Mouse (Mus musculus) frontal cortex, postnatal 14 days (tissue): ENCODE measurements around the gene Kat6b.
"Not testable (repeated sequence)": the region's sequence is repeated elsewhere in the genome, so short reads cannot be mapped to it uniquely, and the experiment has no call there.

Source experiments
- DNase-seq, 2 experiments: peaks; one replicate each; pipeline ENCODE4 v3.0.0; 2022; ENCODE audit warnings: low spot score in 2 of 2

Kat6b gene

DNA sequence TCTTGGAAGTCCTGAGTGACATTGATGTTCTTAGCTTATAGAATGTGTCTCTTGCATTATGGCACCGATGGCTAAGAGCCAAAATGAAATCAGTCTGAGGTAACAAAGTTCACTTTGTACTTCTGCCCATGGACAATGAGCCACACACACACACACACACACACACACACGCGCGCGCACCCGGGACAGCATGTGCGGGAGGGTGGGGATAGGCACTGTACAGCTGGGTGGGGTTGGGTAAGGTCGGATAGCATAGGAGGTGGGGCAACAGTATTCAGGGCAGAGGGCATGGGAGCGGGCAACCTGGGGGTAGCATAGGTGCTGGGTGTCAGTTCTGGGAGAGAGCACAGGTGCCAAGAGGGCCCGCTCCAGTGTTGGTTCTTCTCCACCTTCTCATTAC is 3.5 kb downstream of the Kat6b start:
- DNase-seq, result no peak

DNA sequence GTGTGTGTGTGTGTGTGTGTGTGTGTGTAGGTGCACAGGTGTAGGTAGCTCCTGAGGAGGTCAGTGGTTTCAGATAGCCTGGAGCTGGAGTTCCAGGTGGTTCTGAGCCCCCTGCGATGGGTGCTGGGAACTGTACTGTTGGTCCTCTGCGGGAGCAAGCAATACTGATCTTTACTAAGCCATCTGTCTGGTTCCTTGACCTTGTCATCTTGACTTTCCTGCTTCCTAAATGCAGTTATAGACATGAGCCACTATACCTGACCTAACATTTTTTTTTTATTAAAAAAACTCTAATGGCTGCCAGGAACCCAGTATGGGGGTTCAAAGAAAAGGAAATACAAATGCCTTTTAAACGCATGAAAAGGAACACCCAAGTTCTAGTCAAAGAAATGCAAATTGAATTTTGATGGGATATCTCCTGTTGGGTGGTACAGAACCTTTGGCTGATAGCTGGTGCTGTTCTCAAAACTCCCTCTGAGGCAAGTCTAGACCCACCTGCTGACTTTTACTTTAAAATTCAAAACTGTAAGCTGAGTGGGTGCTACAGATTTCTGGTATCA is 4.8 kb downstream of the Kat6b start:
- no peak for DNase-seq

DNA sequence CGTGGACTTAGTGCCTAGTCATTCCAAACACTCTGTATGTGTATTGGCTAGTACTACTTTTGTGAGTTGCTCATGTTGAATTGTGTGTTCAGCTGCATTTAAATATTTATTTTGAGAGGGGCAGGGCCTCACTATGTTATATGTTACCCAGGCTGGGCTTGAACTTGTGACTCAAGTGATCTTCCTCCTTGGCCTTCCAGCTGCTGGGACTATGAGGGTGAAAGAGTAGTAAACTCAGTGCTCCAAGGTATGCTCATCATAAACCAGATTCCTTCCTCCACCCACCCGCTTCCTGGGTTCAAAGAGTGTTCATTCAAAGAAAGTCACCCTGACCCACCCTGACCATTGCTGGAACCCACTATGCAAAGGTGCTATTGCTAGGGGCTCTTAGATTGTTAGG is 5.9 kb downstream of the Kat6b start:
- DNase-seq, result not testable (repeated sequence)

DNA sequence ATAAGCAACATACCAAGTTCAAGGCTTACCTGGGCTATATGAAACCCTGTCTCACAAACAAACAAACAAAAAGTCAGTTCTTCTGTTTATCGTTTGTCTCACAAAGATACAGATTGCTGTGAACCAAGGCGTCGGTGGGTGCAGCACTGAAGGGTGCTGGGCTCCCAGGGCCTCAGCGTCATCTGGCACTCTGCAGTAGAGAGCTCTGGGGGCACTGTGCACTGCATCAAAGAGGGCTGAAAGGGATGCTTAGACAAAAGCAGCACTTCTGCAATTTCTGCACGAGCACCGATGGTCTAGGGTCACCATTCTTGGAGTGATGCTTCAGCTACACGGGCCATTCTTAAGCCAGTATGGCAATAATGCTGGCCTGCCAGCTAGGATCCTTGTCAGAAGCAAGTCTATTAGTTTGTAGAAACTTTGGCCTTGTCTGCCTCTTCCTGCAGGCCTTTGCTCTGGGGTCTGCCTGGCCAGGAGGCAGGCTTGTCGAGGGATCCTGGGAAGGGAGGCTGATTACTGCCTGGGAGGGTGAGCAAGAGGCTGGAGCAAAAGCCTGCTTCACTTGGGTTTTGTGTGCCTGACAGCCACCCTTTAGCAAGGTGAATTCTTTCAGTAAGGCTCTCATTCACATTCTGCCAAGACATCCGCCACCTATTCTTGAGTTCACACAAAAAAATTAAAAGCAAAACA is 7.3 kb downstream of the Kat6b start:
- DNase-seq, result not testable (repeated sequence)

DNA sequence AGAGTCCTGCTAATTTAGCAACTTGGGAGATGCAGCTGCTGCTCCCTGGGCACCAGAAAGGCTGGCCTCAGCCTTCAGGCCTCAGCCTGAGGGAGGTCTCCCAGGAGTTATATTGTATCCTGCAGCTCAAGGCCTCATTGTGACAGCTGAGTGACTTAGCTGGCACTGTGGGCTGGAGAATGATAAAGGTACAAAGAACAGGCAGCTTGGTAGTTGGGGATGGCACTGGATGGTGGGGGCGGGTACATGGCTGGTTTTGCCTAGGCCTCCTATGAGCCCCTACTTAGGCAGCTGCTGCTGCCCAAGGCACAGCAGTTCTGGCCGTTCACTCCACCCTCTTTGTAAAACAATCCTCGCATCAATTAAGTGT is 7.9 kb downstream of the Kat6b start:
- no peak for DNase-seq

DNA sequence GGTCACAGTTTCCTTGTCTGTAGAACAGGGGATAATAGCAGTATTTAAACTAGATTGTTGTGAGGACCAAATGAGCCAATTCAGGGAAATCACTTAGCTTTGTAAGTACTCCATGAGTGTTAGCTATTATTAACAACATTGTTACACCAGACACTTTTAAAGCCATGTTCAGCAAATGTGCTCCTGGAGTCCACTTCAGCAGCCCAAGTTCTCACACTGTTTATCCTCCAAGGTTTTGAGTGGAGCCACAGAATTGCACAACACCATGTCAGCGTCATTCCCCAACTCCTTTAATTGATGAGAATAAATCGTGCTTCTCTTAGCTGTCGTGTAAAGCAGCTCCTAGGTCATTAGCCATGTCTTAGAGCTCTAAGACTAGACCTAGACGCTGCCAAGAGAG is 8.9 kb downstream of the Kat6b start:
- no peak for DNase-seq

DNA sequence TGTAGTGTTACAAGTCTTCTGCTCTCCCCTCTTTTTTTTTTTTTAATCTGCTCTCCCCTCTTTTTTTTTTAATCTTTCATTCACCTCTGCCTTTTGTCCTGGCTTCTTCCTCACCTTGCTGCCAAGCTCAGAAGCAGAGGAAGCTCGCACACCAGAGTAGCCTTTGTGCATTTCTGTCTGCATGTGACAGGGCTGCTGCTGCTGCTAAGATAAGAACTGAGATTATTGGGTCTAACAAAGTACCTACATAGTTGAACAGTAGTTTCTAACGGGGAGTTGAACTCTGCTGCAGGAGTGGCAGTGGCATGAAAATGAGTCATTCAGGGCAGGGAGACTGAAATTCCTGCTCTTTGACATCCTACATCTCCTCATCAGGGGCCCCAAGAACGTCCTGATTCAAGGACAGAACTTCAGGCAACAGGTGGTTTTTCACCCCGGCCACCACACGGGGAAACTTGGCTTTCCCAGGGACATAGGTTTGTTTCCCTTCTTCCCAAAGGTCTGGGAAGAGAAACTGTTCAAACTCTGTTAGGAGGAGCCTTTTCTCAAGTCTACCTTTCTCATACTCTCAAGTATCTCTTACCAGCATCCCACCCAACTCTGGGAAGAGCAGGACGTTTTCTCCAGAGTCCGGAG is 17.2 kb downstream of the Kat6b start:
- no peak for DNase-seq

DNA sequence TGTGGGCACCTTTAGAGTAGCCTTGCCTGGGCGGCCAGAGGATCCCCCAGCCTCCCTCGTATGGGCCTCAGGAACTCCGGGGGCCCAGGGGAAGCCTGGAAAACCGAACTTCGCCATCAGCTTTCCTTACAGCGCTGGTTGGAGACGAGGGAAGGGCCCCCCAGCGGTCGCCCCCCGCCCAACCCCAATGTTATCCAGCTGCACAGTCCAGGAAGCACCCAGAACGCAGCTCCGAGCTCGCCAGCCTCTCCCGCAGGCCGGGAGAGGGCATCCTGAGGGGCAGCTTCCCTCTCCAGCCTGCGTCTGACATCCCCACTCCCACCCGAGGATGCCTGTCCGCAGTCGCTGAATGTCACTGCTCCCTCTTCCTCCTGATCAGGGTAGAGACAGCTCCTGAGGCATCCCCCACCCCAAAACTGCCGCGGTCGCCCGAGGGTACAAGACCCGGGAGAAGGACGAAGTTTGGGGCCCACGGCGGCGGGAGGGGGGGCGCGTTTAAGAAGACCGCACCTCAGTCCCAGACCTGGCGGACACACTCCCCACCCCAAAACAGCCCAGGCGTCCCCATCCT is 17.9 kb downstream of the Kat6b start:
- DNase-seq, result peak; percentile 45 to 50

DNA sequence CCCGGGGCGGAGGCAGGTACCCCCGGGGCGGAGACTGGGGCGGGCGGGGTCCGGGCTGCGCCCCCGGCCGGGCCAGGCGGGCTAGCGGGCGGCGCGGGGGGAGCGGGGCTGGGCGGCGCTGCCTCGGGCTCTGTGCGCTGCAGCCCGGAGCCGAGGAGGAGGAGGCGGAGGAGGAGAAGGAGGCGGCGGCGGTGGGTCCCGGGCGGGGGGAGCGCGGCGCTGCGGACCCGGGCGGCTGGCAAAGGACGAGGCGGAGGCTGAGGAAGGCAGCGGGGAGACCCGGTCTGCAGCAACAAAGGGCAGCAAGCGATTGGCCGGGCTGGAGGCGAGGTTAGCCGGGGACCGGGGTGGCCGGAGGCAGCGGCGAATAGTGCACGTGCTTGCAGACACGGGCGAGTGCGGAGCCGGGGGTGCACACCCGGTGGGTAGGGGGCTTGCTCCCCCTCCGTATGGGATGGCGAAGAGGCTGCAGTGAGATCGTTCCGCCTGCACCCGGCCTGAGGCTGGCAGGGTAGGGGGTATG is 18.5 kb downstream of the Kat6b start:
- DNase-seq, result peak in 1 of 2 experiments; percentile 62

DNA sequence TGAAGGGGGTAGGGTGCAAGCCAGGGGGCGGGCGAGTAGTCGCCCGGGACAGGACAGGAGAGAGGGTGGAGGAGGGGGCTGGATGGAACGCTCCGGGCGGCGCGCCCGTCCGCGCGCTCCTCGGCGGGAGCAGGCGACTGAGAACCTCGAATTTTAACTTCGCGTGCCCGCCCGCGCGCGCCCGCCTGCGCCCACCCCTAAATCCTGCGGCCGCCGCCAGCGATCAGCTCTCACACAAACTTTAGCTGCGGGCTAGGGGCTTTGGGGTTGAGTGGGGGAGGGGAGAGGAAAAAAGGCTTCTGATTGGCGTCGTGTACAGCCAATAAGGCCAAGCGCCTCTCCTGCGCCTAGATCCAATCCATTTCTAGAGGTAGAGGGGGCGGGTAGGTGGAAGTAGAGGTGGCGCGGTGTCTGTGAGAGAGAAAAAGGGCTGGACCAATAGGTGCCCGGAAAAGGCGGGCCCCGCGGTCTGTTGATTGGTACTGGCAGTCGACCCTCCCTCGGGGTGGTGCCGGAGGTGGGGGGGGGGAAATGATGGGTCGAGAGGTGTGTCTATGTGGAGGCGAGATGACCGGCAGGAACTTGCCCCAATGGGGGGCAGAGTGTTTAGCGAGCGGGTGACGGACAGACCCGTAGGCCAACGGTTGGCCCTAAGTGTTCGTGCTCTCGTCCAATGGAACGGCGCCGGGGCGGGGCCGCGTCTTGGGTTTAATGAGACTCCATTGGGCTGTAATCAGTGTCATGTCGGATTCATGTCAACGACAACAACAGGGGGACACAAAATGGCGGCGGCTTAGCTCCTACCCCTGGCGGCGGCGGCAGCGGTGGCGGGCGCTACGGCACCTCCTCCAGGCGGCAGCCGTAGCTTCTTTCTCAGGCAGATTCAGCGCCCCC is 19.2 kb downstream of the Kat6b start:
- DNase-seq, result peak; percentile 99 to 100

DNA sequence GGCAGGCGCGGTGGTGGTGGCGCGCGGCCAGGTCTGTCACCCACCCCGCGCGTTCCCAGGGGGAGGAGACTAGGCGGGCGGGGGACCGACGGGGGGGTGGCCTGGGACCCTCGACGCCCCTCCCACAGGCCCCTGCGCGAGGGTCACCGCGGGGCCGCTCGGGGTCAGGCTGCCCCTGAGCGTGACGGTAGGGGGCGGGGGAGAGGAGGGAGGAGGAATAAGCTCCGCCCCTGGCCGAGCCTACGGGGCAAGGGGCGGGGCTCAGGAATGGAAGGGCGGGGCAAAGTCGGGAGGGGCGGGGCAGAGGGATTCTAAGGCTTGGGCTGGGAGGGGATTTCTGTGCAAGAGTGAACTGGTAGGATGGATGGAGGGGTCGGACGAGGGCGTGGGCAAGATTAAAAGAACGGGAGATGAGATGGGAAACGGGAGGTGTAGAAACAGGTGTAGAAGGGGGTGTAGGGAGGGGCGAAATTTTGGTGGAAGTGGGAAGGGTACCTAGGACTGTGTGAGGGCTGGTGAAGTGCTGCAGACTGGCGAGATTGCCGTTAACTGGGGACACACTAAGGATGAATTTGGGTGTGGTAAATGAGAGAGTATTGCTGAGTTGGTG is 19.9 kb downstream of the Kat6b start:
- no peak for DNase-seq

DNA sequence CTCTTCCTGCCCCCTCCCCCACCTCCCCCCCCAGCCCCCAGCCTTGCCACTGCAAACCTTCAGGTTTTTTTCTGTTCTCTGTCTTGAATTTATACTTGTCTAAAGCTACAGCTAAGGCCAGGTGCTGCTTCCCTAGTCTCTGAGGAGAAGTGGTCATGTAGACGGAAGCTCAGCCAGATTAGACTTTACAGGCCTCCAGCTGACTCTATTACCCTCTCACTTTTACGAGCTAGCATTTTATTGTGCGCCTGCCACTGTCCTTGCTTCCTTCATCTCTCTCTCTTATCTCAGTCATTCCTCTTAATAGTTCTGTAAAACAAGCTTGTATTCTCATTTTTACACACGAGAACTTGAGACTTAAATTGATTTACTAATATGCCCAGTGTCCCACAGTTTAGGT is 23.8 kb downstream of the Kat6b start:
- no peak for DNase-seq

DNA sequence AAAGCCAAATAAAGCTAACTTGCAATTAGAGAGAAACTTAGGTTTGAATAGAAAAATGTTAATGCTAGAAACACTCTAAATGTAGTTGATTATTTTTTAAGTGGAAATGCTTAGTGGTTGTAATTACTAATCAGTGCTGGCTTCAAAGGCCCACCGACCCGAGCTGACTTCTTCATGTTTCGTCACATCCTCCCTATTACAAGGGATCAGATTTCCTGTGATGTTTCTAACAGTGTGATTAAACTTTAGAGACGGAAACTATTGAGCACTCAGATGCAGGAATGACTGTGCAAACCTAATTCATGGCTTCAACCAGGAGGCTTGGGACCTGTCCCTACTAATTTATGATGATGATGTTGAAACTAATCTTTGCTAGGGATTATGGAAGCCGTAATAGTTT is 25.8 kb downstream of the Kat6b start:
- no peak for DNase-seq

DNA sequence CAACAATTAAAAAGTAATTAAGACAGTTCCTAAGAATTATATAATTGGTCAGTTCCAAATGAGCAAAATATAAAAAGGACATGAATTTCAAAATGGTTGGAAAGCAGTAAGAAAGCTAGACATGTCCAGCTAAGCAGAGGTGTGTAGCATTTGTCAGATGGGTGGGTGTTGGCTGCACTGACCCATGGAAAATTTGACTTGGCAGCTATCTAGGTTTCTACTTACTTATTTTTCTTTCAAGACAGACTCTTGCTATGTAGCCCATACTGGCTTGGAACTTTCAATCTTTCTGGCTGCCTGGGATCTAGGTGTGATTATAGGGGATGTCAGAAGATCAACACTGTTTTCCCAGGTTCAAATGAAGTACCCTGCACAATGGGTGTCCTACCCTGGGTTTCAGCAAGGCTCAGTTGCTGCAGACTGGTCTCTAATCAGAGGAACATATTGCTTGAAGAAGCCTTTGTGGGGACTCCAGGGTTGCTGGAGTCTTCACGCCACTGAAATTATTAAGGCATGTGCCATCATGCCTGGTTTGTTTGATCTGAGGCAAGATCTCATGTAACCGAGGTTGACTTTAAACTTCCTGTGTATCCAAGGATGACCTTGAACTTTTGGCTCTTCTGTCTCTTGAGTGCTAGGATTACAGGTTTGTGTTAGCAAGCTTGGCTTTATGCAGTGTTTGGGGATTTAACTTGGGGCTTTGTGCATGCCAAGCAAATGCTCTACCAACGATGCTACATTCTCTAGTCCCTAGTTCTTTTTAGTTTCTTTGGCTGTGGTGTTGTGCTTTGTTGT is 28.1 kb downstream of the Kat6b start:
- DNase-seq, result no peak

DNA sequence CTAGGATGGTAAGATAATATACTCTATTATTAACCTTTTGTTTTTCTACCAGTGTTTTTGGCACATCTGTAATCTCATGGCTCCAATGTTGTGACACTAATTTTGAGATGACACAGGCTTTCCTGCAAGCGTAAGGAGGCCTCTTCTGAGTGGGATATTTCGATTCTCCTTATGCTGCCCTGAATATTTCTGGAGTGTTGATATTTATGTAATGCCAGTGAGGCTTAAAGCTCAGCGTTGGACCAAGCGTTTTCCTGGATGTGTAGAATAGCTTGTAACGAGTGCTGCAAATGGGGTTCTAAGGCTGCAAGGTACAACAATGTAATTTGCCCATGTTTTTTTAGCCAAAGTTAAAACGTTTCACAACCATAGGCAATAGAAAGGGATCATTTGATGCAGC is 30.2 kb downstream of the Kat6b start:
- DNase-seq, result no peak

DNA sequence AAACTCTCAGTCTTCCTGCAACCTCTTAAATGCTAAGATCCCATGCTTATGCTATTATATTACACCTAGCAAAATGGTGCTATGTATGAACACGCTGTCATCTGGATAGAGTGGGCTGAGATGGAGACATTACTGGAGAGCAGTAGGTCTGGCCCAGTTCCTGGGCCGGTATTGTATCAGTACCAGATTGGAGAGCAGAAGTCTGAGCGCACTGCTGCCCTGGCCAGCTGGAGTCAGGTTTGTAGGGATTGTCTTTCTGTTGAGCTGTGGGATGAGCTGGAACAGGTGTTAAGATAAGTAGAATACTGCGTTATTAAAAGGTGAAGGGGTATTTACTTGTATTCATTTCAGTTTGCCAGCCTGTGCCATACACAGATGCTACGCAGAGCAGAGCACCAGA is 34.3 kb downstream of the Kat6b start:
- DNase-seq, result no peak

DNA sequence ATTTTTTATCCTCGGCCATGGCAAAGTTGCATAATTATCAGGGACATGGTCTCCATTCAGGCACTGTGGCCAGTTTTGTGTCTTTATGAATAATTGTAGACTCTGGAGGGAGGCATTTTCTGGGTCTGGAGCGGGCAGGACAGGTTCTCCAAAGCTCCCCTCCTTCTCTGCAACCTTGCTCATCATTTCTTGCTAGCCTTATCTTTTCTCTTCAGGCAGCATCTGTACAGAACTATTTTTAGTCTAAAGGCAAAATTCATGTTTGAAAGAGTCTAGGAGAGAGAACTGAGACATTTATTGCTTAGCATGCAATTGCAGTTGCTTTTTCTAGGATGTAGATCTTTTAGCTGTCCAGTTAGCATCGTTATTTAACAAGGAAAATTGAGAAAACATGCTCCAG is 38.1 kb downstream of the Kat6b start:
- no peak for DNase-seq

DNA sequence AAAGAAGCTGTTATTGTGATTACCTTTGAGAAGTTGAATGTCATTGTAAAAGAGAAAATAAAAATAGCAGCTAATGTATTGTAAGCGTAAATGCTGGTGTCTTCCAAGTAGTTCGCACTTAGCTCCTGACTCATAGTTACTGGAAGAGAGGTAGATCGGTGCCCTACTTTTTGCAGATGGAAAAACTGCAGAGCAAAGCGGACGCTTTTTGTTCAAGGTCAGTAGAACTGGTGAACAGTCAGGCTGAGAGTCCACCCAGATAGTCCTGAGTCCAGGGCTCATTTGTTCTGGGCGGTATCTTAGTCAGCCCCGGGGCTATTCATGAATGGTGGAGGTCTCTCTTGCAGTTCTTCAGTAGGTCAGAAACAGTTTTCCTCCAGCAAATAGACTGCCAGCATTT is 39.3 kb downstream of the Kat6b start:
- DNase-seq, result no peak

DNA sequence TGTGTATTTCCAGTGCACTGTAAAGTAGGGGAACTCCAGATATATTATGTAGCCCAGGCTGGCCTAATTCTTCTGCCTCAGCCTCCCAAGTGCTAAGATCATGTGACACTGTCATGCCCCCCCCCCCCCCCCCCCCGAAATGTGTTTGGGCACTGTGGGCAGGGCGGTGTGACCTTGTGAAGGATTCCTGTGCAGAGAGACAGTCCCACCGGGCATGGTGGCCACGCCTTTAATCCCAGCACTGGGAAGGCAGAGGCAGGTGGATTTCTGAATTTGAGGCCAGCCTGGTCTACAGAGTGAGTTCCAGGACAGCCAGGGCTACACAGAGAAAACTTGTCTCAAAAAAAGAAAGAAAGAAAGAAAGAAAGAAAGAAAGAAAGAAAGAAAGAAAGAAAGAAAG is 40.3 kb downstream of the Kat6b start:
- DNase-seq, result not testable (repeated sequence)

DNA sequence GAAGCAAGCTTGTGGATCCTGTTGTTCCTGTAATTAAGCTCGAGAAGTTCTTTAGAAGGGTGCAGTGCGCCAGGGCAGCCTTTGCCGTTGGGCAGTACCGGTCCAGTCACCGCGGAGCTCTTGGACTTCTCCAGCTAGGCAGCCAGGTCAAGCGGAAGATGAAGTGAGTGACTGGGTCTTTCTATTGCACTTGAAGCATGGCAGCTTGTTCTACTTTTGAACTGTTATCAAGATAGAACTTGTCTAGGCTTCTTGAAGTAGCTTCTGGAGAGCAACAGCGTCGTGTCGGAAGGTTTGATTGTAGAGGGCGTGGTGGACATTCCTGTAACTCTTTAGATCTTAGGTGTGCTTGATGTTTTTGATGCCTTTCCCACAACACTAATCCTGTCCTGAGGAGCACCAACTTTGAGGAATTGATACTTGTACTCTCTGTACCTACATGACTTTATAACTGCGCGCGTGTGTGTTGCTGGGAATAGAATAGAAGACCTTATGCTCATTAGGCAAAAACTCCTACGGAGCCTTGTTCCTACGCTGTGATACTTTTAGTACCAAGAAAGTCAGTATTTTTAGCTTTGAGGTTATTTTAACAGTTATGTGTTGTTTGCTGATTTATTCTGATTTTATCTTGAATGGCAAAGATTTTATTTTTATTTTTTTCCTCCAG is 41.2 kb downstream of the Kat6b start:
- no peak for DNase-seq
